Mouse (Mus musculus) right cerebral cortex, postnatal 4 days (tissue): ENCODE measurements around the gene Idua.

Source experiments
- DNase-seq: peaks from one replicate; pipeline ENCODE4 v3.0.0-alpha.2; 2022

Idua gene

DNA sequence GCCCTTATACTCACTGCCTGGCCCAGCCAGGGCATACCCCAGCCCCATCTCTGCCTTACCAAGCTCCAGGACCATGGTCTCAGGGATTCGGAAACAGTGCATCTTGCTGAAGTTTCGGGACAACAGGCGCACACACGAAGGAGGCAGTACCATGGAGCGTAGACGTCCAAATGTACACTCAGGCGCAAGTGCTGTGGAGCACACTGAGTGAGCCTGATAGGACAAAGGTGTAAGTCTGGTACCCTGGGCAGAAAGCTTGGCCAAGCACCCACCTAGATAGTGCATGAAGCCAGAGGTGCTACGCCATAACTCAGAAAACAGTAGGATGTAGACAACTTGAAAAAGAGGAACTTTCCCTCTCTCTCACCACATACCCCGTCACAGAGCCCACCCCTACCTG lies 4.8 kb upstream of the Idua start:
- no peak for DNase-seq

DNA sequence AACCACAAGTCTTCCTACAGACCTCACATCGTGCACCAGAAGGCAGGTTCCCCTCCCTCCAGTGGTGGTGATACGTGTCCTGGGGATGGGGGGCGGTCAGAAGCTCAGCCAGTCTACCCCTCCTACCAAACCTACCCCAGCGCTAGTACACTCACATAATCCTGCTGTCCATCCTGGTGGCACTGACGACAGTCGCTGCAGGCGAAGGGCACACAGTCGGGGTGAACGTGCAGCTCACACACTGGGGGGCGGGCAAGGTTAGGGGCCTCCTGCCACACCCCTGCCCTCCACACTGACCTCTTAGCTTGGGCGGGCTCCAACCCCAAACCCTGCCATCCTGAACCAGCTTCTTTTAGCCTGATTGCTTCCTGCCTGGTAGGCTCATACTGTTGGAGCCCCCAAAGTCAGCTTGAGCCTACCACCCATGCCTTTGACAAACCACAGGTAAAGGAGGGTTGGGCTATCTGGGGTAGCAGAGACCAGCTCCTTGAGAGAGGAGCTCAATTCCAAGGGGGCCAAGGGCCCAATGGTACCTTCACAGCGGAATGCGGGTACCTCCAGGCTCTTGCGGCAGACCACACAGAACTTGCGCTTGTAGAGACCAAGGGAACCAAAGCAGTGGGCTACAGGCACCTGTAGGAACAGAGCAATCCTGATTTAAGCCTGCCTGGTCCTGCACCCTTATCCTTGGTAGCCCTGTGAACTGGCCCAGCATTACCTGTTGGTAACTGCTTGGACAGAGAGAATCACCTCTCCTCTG lies 4.1 kb upstream of the Idua start:
- DNase-seq: no peak

DNA sequence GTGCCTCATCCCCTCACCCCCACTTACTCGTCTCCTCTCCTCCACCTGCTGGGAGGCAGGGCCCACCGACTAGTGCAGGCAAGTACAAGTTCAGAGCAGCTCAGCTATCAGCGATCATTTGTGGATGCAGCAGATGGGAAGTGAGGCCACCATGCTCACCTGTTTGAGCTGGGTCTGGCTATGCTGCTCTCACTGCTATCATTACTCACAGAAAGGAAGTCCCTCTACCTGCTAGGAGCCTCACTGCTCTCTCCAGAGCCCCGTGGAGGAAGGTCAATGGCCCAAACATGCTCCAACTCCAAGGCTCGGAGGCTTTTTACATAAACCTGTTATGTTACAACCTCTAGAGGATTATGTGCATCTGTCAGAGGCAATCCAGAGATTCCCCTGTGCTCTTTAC lies 2.7 kb upstream of the Idua start:
- DNase-seq: no peak

- no peak for DNase-seq
These were observed 1.5 kb upstream of the Idua start for GRCm38 (mm10) chr5:108658611-108659010.

GRCm38 (mm10) chr5:108660632-108661268 lies 619 bp downstream of the Idua start:
- peak; percentile 88 for DNase-seq

DNA sequence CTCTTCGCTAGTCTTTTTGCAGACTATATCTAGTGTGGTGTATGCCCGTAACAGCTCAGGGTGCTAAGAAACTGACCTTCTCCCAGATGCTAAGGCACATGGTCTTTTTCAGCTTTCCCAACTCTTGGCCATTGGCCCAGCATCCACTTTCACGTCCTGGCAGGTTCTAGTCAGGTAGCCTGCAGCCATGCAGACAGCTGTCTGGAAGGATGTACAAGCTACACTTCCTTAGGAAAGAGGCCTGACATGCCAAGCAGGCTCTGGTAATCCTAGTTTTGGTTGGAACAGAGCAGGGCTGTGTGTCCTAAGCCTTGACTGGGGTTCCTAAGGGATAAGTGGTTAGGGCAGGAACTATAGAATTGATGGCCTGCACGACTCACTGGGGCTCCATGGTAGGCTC lies 2.6 kb downstream of the Idua start:
- DNase-seq: no peak

DNA sequence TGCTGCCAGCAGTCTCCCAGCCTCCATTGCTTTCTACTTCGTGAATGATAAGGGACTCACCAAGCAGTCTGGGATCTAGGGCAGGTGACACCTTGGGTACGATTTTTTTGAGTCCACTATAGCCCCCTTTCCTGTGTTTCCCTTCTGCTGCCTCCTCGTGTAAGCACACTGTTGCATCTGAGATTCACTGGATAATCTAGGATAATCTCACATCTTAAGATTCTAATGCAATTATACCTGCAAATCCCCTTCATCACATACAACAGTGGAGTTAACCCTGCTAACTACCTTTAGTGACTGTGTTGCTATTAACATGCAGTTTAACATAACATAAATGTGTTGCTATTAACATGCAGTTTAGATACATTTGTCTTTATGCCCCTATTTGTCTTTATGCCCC lies 4.9 kb downstream of the Idua start:
- DNase-seq: no peak

DNA sequence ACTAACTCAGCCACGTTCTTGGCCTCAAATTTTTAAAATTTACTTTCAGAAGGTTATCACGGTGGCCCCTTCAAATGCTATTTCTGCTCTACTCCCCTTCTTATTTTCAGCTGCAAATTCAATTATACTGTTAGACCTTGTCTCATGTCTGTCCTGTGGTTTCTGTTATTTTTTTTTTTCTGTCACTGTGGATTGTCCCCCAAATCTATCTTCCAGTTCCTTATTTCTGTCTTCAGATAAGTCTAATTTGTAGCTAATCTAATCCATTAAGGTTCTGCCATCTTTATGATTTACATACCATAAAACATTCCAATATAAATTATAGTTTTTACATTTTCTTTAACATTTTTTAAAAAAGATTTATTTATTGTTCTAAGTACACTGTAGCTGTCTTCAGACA lies 7.2 kb downstream of the Idua start:
- no peak for DNase-seq

DNA sequence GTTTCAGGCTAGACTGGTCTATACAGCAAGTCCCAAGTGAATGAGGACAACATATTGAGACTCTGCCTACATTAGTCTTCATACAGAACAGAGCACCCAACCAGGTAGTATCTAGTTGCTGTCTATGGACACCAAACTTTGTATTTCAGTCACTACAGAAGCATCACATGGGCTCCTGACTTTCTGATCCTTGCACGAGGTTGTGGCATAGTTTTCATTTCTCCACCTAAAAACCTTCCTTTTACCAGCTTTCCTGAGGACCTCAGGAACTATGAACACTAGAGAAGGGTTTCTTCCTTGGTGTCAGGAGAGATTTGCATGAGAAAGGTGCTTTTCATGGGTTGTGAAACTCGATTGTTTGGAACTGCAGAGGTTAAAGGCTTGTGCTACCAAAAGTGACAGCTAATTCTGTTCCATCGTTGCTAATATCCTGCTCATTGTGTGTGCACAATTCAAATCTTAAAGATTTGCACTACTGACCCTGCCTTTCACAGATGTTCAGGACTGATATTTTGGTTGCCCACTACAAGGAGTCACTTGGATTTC lies 8.3 kb downstream of the Idua start:
- DNase-seq: no peak

DNA sequence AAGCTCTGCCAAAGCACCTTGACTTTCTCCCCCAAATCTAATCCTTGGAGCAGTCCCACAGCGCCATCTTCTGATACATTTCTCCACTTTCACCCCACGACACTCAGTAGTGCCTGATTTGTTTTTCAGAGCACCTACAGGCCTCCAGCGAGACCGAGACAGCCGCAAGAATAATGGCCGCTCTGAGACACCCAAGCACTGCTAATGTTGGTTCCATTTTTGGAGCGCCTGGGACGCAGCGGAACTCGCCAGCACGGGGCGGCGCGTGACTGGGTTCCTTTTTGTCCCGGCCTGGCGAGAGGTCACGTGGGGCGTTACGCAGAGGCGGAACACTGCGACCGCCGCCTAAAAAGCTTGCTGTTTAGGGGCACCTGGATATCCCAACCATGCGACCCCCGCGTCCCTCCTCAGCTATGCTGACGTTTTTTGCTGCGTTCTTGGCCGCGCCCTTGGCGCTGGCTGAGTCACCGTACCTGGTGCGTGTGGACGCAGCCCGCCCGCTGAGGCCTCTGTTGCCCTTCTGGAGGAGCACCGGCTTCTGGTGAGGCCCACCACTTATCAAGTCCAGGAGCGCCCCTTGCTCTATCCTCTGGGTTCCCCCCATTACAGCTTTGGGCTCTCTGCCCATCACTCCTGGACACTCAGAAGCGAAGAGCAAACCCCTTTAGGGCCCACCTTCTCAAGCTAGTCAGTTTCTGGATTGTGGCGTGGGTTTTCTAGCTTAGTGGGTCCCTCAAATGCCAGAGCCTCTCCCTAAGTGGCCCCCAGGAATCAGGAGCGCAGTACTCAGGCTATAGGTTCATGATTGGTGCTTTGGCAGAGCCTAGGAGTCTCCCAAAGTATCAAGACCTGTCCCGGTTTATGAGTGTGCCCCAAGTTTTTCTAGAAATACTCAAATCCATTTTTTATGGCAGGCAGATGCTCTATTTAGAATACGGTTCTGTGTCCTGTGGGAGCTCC lies 9.1 kb downstream of the Idua start, which contains the start of gene Dgkq:
TSS of gene Dgkq (minus strand) at position 696 of the 960 bp plus-strand sequence.
- peak; percentile 77 for DNase-seq

- DNase-seq: no peak
These were observed 9.9 kb downstream of the Idua start for GRCm38 (mm10) chr5:108669986-108670385.

GRCm38 (mm10) chr5:108670785-108671184 lies 10.7 kb downstream of the Idua start:
- DNase-seq: peak; percentile 58

DNA sequence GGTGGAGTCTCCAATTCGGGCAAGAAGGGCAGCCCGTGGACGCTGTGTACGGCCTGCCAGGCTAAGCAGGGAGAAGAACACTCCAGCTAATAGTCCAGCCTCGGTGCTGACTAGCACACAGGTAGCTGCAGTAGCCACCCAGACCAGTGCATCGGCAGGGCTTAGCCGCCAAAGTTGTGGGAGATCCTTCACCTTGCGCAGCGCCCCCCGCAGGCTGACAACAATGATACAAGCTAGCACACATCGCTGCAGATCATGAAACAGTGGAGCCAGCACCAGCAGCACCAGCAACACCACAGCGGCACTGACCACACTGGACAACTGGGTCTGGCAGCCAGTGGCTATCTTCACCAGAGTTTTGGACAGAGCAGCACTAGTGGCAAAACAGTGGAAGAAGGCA lies 11.6 kb downstream of the Idua start:
- DNase-seq: no peak

DNA sequence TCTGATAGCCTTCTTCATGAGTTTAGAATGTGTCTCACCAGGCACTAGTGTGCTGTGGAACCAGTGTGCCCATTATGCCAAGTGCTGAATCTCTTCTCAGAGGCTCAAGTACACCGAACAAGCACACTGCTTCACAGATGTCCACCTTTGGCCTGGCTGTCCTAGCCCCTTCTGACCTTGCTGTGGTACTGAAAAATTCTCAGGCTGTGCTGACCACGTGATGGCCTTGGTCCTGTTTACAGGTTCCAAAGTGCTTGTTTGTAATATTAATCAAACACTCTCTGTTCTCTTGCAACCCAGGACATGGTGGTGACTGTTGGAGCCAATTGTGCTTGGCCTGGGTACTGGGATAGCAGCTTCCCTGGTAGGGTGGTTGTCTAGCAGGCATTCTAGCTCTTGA lies 14.5 kb downstream of the Idua start:
- DNase-seq: no peak

DNA sequence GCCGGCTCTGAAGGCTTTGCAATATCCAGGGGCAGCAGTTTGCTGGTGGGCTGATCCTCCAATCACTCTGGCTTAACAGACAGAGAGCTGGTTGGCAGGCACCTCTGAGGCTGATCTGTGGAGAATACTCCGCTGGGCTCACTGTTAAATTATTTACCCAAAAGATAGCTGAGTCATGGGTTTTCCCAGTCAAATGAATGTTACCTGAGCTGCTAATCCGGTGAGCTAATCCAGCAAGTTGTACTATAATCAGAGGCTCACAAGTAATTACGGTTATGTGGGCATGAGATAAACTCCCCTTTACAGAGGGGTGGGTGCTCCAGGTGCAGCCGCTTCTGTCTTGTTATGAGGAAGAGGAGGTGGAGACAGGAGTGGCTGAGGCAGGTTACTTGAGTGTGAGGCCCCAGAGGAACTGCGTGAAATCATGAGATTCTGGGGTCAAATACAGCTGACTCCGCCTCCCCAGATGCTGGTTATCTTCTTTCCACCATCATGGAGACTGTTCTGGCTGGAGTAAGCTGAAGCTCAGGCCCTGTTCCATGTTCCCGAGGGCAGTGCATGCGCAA lies 15.2 kb downstream of the Idua start, which contains the start of gene Slc26a1:
TSS of gene Slc26a1 (minus strand) at position 319 of the 566 bp plus-strand sequence.
- DNase-seq: no peak

DNA sequence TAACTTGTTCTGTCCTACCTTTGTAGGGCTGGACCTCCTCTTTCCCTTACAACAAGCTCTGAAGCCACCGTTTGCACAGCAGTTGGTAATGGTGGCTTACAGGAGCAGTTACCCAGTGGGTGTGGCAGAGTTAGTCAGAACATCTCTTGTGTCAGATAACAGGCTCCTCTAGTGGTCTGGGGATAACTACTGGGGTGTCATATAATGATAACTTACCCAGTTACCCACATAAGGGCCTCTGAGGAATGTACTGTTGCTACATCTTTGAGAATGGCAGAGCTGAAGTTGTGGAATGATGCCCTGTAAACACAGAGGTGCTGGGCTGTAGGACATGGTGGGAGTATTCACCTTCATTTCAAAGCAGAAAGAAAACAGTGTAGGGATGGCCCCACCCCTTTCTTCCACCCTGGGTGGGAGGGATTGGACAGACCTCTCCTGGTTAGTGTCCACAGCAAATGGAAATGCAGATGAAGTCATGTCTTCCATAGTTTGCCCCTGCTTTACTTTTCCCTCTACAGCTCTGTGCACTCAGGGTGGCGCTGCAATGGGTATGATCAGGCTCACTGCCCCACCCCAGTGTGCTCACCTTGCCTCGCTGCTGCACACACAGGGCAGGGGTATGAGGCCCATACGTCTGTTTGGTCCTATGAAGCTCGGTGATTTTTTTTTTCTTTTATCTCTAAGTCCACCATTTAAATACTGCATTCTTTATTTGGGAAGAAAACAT lies 16.8 kb downstream of the Idua start:
- DNase-seq: no peak

- DNase-seq: peak; percentile 85
These were observed 17.6 kb downstream of the Idua start for GRCm38 (mm10) chr5:108677605-108678295.

DNA sequence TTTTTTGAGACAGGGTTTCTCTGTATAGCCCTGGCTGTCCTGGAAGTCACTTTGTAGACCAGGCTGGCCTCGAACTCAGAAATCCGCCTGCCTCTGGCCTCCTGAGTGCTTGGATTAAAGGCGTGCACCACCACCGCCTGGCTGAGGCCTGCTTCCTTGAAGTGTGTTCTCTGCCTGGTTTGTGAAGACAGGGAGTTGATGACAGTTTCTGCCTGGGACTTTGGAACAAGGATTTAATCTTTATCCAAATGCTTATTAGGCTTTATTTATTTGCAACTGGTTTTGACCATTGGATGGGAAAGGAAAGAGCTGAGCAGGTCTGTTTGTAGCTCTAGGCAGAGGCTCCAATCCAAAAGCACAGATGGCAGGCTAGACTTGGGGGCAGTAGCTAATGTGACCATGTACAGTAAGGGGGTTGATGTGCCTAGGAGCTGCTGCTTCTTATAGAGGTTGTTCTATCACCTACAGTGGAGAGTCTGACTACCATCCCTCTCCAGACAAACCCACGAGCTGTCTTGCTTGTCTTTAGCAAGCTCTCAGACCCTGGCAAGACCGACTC lies 18.2 kb downstream of the Idua start:
- DNase-seq: no peak

- no peak for DNase-seq
These were observed 19.8 kb downstream of the Idua start for GRCm38 (mm10) chr5:108679909-108680308.

GRCm38 (mm10) chr5:108680871-108681270 lies 20.7 kb downstream of the Idua start:
- DNase-seq: no peak

GRCm38 (mm10) chr5:108689091-108689490 lies 29.0 kb downstream of the Idua start:
- DNase-seq: no peak
